ENCODE assay signal across 21 mouse cellular contexts in genomic region chr6:32007336-32007735, GRCm38 (mm10). TPM values are rescaled to one million over a fixed set of nuclear protein-coding genes. Genes with fewer than 3 reads are reported as not detected.
DNase-seq lines count a peak whose midpoint lies in the region; ATAC-seq lines count a peak whose summit lies in the region.
"Had no signal": no experiment of that assay in that cellular context is flagged by ENCODE, and none has a peak within 500 bp of the region (broad histone marks: within the 10 kb centered on the region; RNA-seq: fewer than 3 reads in every experiment).

No protein-coding gene starts in this region.

- H3K27ac ChIP-seq in limb, embryonic 11.5 days (replicated peaks; ENCODE audit: low read depth, low read length): no peak overlapping the region
- H3K27ac ChIP-seq in limb, embryonic 10.5 days: no peak overlapping the region
- H3K27ac ChIP-seq: embryonic facial prominence, embryonic 10.5 days; hindbrain, embryonic 12.5 days; midbrain, embryonic 13.5 days; neural tube, embryonic 12.5 days had no signal

- H3K27me3 ChIP-seq in limb, embryonic 11.5 days (ENCODE audit: control insufficient read depth, insufficient read depth, low read length): no peaks in the 10 kb centered on the region
- H3K27me3 ChIP-seq in limb, embryonic 10.5 days (ENCODE audit: low read depth, poor library complexity, severe bottlenecking): no peaks in the 10 kb centered on the region
- H3K27me3 ChIP-seq: hindbrain, embryonic 12.5 days; midbrain, embryonic 13.5 days; neural tube, embryonic 12.5 days had no signal

- no peak overlapping the region for H3K4me3 ChIP-seq in limb, embryonic 11.5 days (ENCODE audit: low read depth, low read length)
- H3K4me3 ChIP-seq in limb, embryonic 10.5 days: no peak overlapping the region
- H3K4me3 ChIP-seq: embryonic facial prominence, embryonic 10.5 days; hindbrain, embryonic 12.5 days; midbrain, embryonic 13.5 days; neural tube, embryonic 12.5 days had no signal

- no peak overlapping the region for H3K4me2 ChIP-seq in limb, embryonic 11.5 days (ENCODE audit: low read depth, severe bottlenecking)
- H3K4me2 ChIP-seq: hindbrain, embryonic 12.5 days; midbrain, embryonic 13.5 days; neural tube, embryonic 12.5 days had no signal

- no peaks in the 10 kb centered on the region for H3K9me3 ChIP-seq in limb, embryonic 11.5 days (ENCODE audit: control insufficient read depth, low read length)
- no peaks in the 10 kb centered on the region for H3K9me3 ChIP-seq in limb, embryonic 10.5 days (replicated peaks)
- H3K9me3 ChIP-seq: hindbrain, embryonic 12.5 days; midbrain, embryonic 13.5 days; neural tube, embryonic 12.5 days had no signal

- WGBS in limb, embryonic 11.5 days: 90% methylated on average over 3 of the region's 3 CpGs
- WGBS in limb, embryonic 10.5 days: 96% methylated on average over 3 of the region's 3 CpGs

- H3K36me3 ChIP-seq in limb, embryonic 11.5 days (ENCODE audit: control insufficient read depth, insufficient read depth, low read length): no peaks in the 10 kb centered on the region
- H3K36me3 ChIP-seq in limb, embryonic 10.5 days: no peaks in the 10 kb centered on the region
- H3K36me3 ChIP-seq: embryonic facial prominence, embryonic 10.5 days; hindbrain, embryonic 12.5 days; midbrain, embryonic 13.5 days; neural tube, embryonic 12.5 days had no signal

- no peaks in the 10 kb centered on the region for H3K4me1 ChIP-seq in limb, embryonic 11.5 days (ENCODE audit: control insufficient read depth, insufficient read depth, low read length)
- H3K4me1 ChIP-seq in limb, embryonic 10.5 days: no peaks in the 10 kb centered on the region
- H3K4me1 ChIP-seq: hindbrain, embryonic 12.5 days; midbrain, embryonic 13.5 days; neural tube, embryonic 12.5 days had no signal

- peak; percentile 9 for DNase-seq in limb, embryonic 11.5 days (ENCODE audit: low spot score)
- DNase-seq in limb, embryonic 10.5 days (ENCODE audit: low spot score): no peak
- peak; percentile 41 for DNase-seq in layer of hippocampus, adult 9-10 months (ENCODE audit: low spot score)
- DNase-seq in right cerebral cortex, adult 2 months (ENCODE audit: low spot score in 2 of 2): peak; percentile 27 to 34
- no peak for DNase-seq in urinary bladder, postnatal 36 days (ENCODE audit: low spot score in 2 of 2)
- DNase-seq in thymus, adult 18-20 months: no peak
- no peak for DNase-seq in cerebellum, adult 11-12 months
- DNase-seq: cerebellum, adult 8-10 months; kidney, adult 9 months; kidney, postnatal 25 days; liver, postnatal 0 days; lung, postnatal 14 days; thymus, postnatal 25 days had no signal

- no peak for ATAC-seq in limb, embryonic 11.5 days (ENCODE audit: insufficient number of reproducible peaks, low FRiP score, low TSS enrichment, low read depth)
- ATAC-seq: inflammation-experienced regulatory T-cells, adult 6 months; liver, postnatal 0 days; midbrain, embryonic 13.5 days had no signal

- H3K9ac ChIP-seq in limb, embryonic 11.5 days (ENCODE audit: low read length): no peak overlapping the region
- H3K9ac ChIP-seq: hindbrain, embryonic 12.5 days; liver, postnatal 0 days; midbrain, embryonic 13.5 days; neural tube, embryonic 12.5 days had no signal

RNA-seq across cellular contexts. Expression of gene 1700012A03Rik, which starts 42.7 kb away (rescaled TPM):
- not detected in 2 replicates for polyA plus RNA-seq in limb, embryonic 11.5 days (2014; fragmentation: Nextera tagmentation; extraction: Ambion mirVana)
- not detected in 2 replicates for polyA plus RNA-seq in limb, embryonic 10.5 days (2016; fragmentation: Nextera tagmentation; extraction: Ambion mirVana)
- polyA plus RNA-seq: embryonic facial prominence, embryonic 10.5 days; forebrain, embryonic 11.5 days; heart, postnatal 0 days; hindbrain, embryonic 12.5 days; inflammation-experienced regulatory T-cells, adult 6 months; liver, adult 2 months; liver, postnatal 0 days; midbrain, embryonic 13.5 days; neural tube, embryonic 12.5 days had no signal

Comparison
In these comparisons a context has a peak if more than half of its experiments do, and no peak if none do; other contexts are left out.
1. DNase-seq: peak in limb, embryonic 11.5 days (single experiment), layer of hippocampus, adult 9-10 months (single experiment) and right cerebral cortex, adult 2 months (2 of 2); none in limb, embryonic 10.5 days (single experiment), urinary bladder, postnatal 36 days (0 of 2), thymus, adult 18-20 months (0 of 2) and cerebellum, adult 11-12 months (single experiment).